Mouse (Mus musculus) heart, adult 2 months (tissue): Measurements from ENCODE around the gene Ep300. TPM values are rescaled to one million over a fixed set of nuclear protein-coding genes. Genes with fewer than 3 reads are reported as not detected.
"Not testable (repeated sequence)": the region's sequence is repeated elsewhere in the genome, so short reads cannot be mapped to it uniquely, and the experiment has no call there.

Experiments used
- DNase-seq, 2 experiments: peaks; one replicate each; pipeline ENCODE4 v3.0.0; 2021
- H3K27ac ChIP-seq: fragments of 200-600 bp; 2 replicates; pipeline ENCODE4 v1.8.1; 2022
- H3K27me3 ChIP-seq: fragments of 200-500 bp; 2 replicates; pipeline ENCODE4 v1.6.1; 2012; ENCODE audit warnings: mild to moderate bottlenecking, low read length, inconsistent platforms, mixed read lengths; ENCODE audit not compliant: control insufficient read depth, insufficient read depth
- H3K36me3 ChIP-seq: fragments of 200-500 bp; 2 replicates; pipeline ENCODE4 v1.6.1; 2012; ENCODE audit warnings: low read length, inconsistent platforms; ENCODE audit not compliant: control insufficient read depth, insufficient read depth
- H3K4me1 ChIP-seq: fragments of 200-500 bp; 2 replicates; pipeline ENCODE4 v1.6.1; 2011; ENCODE audit warnings: low read length; ENCODE audit not compliant: control insufficient read depth, insufficient read depth
- H3K4me3 ChIP-seq: fragments of 200-600 bp; 2 replicates; pipeline ENCODE4 v1.8.1; 2022
- H3K79me2 ChIP-seq: fragments of 200-500 bp; replicated peaks from 2 replicates; pipeline ENCODE4 v1.6.1; 2012; ENCODE audit warnings: mild to moderate bottlenecking, inconsistent platforms, low read length, moderate library complexity, mixed read lengths; ENCODE audit not compliant: control insufficient read depth, insufficient read depth
- H3K9ac ChIP-seq: fragments of 200-500 bp; 2 replicates; pipeline ENCODE4 v1.6.1; 2012; ENCODE audit warnings: low read depth, mild to moderate bottlenecking, control low read depth, inconsistent platforms, low read length, mixed read lengths
- CTCF ChIP-seq: fragments of 200-600 bp; IDR thresholded peaks from 2 replicates; pipeline ENCODE4 v1.8.1; 2022; ENCODE audit warnings: antibody characterized with exemption, mild to moderate bottlenecking, moderate library complexity
- EP300 ChIP-seq: fragments of 200-500 bp; IDR thresholded peaks from 2 replicates; pipeline ENCODE4 v1.6.1; 2011; ENCODE audit warnings: low read depth, low read length, control low read depth; ENCODE audit not compliant: insufficient read depth
- POLR2A ChIP-seq: fragments of 200-500 bp; IDR thresholded peaks from 2 replicates; pipeline ENCODE4 v1.6.1; 2011; ENCODE audit warnings: mild to moderate bottlenecking, low read depth, low read length, control low read depth; ENCODE audit not compliant: insufficient read depth
- WGBS: fragments of 180-500 bp; shearing (Covaris S2); methylation state at CpG from one replicate; pipeline ENCODE4 v1.1.7; 2018; 5-methylcytosine and 5-hydroxymethylcytosine counted together
- intact Hi-C: fragments of 180-260 bp; cut with DNase I; formaldehyde crosslinking; loops from one replicate; pipeline ENCODE4 v1.15.1; 2025
- microRNA-seq, 2 experiments: library from miRNA; unstranded; fragments of <30 nt; microRNA quantifications; one replicate each; pipeline ENCODE4 v1.2.0; 2021
- polyA plus RNA-seq: library from polyadenylated mRNA; depleted of rRNA; stranded (reverse); fragments of >200 nt; gene quantifications from 2 replicates; pipeline ENCODE4 v1.2.3, GENCODE M21; 2012; rRNA removed
- total RNA-seq, 2 experiments: library from RNA; stranded (reverse); gene quantifications; 2 replicates each; pipeline ENCODE4 v1.2.3; 2021

The Ep300 gene
- total and polyA plus RNA-seq, 3 experiments, result 14.7 to 49.0 (median 37.7) TPM

DNA sequence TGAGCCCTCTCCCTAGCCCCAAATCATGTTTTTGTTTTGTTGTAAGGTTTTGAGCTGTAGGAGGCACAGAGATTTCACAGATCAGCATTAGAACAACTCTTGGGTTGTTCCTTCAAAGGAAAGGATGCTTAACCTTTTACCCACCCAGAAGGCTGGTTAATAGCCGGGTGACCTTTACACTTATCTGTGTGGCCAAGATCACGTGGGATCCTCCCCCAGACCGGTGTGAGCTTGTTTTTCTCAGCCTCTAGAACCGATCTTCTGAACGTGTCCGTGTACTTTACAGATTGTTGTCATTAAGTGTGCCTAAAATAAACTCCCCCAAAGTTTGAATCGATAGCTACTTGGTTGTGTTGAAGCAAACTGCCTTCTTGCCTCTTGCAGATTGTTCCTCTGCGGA is 115.5 kb downstream of the Ep300 start:
- no peak overlapping the region for H3K27ac ChIP-seq
- H3K4me3 ChIP-seq, result no peak overlapping the region
- TF ChIP-seq CTCF (no peak), EP300 (no peak), POLR2A (no peak)
- H3K9ac ChIP-seq, result no peak overlapping the region
- H3K36me3 ChIP-seq, result no peaks in the 10 kb centered on the region
- no peaks in the 10 kb centered on the region for H3K4me1 ChIP-seq
- intact Hi-C loops, result no loop called here
- 35% methylated on average over 8 of the region's 8 CpGs for WGBS
- H3K27me3 ChIP-seq, result no peaks in the 10 kb centered on the region
- no peak for DNase-seq
- no peaks in the 10 kb centered on the region for H3K79me2 ChIP-seq

- intact Hi-C loops, H3K27ac ChIP-seq, H3K36me3 ChIP-seq, DNase-seq, H3K27me3 ChIP-seq, H3K9ac ChIP-seq, H3K4me1 ChIP-seq, H3K4me3 ChIP-seq, H3K79me2 ChIP-seq: not testable (repeated sequence)
- TF ChIP-seq CTCF, result peak; percentile 32; the same call in 1 of the 2 replicates
- 77% methylated on average over 4 of the region's 4 CpGs for WGBS
Measured at GRCm38 (mm10) chr15:81701350-81701749, 116.2 kb downstream of the Ep300 start.

Small RNA genes within 50 kb of the gene (microRNA-seq; reads per million reads assigned to microRNA genes)
- 0 reads per million in 2 experiments for gene Gm23880

Other genes with a start within 250 kb of the Ep300 start
- 10 to 100 TPM; 13.0 to 15.7 TPM for gene Slc25a17, start 224.5 kb upstream of the Ep300 start, total RNA-seq
- 15.1 and 24.6 TPM in 2 replicates for gene Slc25a17, start 224.5 kb upstream of the Ep300 start, polyA plus RNA-seq
- 100 to 1,000 TPM; 108 to 111 TPM for gene St13, start 185.3 kb upstream of the Ep300 start, total RNA-seq
- 15.8 and 19.6 TPM in 2 replicates for gene St13, start 185.3 kb upstream of the Ep300 start, polyA plus RNA-seq
- 10 to 100 TPM; 10.8 to 12.9 TPM for gene Xpnpep3, start 185.2 kb upstream of the Ep300 start, total RNA-seq
- gene Xpnpep3, start 185.2 kb upstream of the Ep300 start, polyA plus RNA-seq, result 5.8 and 12.3 TPM in 2 replicates
- not detected for gene Dnajb7, start 177.1 kb upstream of the Ep300 start, total RNA-seq
- not detected in 2 replicates for gene Dnajb7, start 177.1 kb upstream of the Ep300 start, polyA plus RNA-seq
- 100 to 1,000 TPM; 106 to 122 TPM for gene Rbx1, start 119.1 kb upstream of the Ep300 start, total RNA-seq
- 67.8 and 96.1 TPM in 2 replicates for gene Rbx1, start 119.1 kb upstream of the Ep300 start, polyA plus RNA-seq
- gene L3mbtl2, start 78.5 kb downstream of the Ep300 start, total RNA-seq, result 10 to 100 TPM; 11.1 to 12.6 TPM
- 7.8 and 10.4 TPM in 2 replicates for gene L3mbtl2, start 78.5 kb downstream of the Ep300 start, polyA plus RNA-seq
- gene Chadl, start 111.9 kb downstream of the Ep300 start, total RNA-seq, result 1 to 10 TPM; 1.6 to 1.7 TPM
- 1.6 and 2.8 TPM in 2 replicates for gene Chadl, start 111.9 kb downstream of the Ep300 start, polyA plus RNA-seq
- gene Zc3h7b, start 159.7 kb downstream of the Ep300 start, total RNA-seq, result 10 to 100 TPM; 65.5 to 74.9 TPM
- 30.9 and 35.9 TPM in 2 replicates for gene Zc3h7b, start 159.7 kb downstream of the Ep300 start, polyA plus RNA-seq
- 10 to 100 TPM; 25.7 to 27.3 TPM for gene Rangap1, start 160.2 kb downstream of the Ep300 start, total RNA-seq
- 14.1 and 19.1 TPM in 2 replicates for gene Rangap1, start 160.2 kb downstream of the Ep300 start, polyA plus RNA-seq
- gene Tef, start 217.1 kb downstream of the Ep300 start, total RNA-seq, result 100 to 1,000 TPM in 1 of 2 experiments, 10 to 100 TPM in 1; 46.7 to 127 TPM
- gene Tef, start 217.1 kb downstream of the Ep300 start, polyA plus RNA-seq, result 76.7 and 100 TPM in 2 replicates